ENCODE assay signal across 8 mouse cellular contexts in the genomic region with DNA sequence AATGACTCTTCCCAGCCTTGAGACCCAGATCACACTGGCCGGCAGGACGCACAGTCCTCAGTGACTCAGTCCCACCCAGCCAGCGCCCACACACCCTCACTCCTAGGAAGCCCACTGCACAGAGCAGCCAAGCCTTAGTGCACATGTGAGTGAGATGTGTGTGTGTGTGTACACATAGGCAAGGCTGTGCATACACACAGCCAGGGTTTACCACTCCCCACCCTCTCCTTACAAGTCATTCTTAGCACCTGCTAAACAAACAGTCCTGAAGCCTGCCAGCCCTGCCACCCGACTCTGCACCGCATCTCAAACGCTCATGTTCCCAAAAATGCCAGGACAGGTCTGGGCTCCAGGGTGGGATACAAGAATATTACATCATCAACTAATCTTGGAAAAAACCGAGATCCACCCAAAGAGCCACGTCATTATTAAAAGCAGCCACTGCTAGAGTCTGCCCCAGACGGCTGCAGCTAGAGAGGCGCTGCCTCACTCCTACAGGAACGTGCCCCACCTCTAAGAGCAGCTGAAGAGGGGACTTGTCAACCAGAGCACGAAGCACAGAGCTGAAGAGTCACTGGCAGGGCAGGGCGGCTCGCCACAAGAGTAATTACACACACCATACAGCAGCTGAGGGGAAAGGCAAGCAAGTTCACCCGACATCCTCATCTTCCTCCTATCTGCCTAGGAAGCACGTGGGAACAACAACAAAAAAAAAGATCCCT. TPM values are rescaled to one million over a fixed set of nuclear protein-coding genes. Genes with fewer than 3 reads are reported as not detected.
DNase-seq lines count a peak whose midpoint lies in the region; ATAC-seq lines count a peak whose summit lies in the region.

No protein-coding gene starts in this region.

- DNase-seq in heart, adult 9 months (ENCODE audit: low spot score in 2 of 2): no peak
- DNase-seq in embryo, embryonic 10.5 days (ENCODE audit: low spot score): peak; percentile 62
- DNase-seq in hindbrain, embryonic 10.5 days (ENCODE audit: low spot score): peak; percentile 49
- DNase-seq in lung, postnatal 36 days: peak; percentile 78
- DNase-seq in layer of hippocampus, adult 11-12 months (ENCODE audit: low spot score): no peak
- DNase-seq in adrenal gland, postnatal 36 days: no peak
- DNase-seq in cerebellum, adult 11-12 months: no peak

- H3K9me3 ChIP-seq in heart, embryonic 11.5 days (replicated peaks; ENCODE audit: control insufficient read depth, low read length): no peaks in the 10 kb centered on the region
- H3K9me3 ChIP-seq in hindbrain, embryonic 10.5 days: no peaks in the 10 kb centered on the region

- H3K36me3 ChIP-seq in heart, embryonic 11.5 days (ENCODE audit: control insufficient read depth, insufficient read depth, low read length): no peaks in the 10 kb centered on the region
- H3K36me3 ChIP-seq in hindbrain, embryonic 10.5 days: no peaks in the 10 kb centered on the region

- no peak overlapping the region for H3K4me3 ChIP-seq in heart, embryonic 11.5 days (ENCODE audit: low read depth, low read length)
- H3K4me3 ChIP-seq in hindbrain, embryonic 10.5 days: peak overlapping the region; percentile 32

- no peak overlapping the region for H3K27ac ChIP-seq in heart, embryonic 11.5 days (ENCODE audit: low read depth, low read length)
- peak overlapping the region; percentile 89 for H3K27ac ChIP-seq in hindbrain, embryonic 10.5 days

- no peak for ATAC-seq in heart, embryonic 11.5 days (replicated peaks; ENCODE audit: insufficient number of reproducible peaks, low FRiP score, low TSS enrichment)

- 27% methylated on average over 16 of the region's 16 CpGs for WGBS in heart, embryonic 11.5 days (ENCODE audit: insufficient replicate concordance)
- 21% methylated on average over 16 of the region's 16 CpGs for WGBS in hindbrain, embryonic 10.5 days

- peak overlapping the region; percentile 39 for H3K4me2 ChIP-seq in heart, embryonic 11.5 days

- no peaks in the 10 kb centered on the region for H3K27me3 ChIP-seq in heart, embryonic 11.5 days (ENCODE audit: control insufficient read depth, insufficient read depth, low read length)
- no peaks in the 10 kb centered on the region for H3K27me3 ChIP-seq in hindbrain, embryonic 10.5 days (ENCODE audit: insufficient read depth, poor library complexity, severe bottlenecking)

- peaks cover 75% of the 10 kb centered on the region for H3K4me1 ChIP-seq in heart, embryonic 11.5 days (ENCODE audit: control insufficient read depth, insufficient read depth, low read length)
- peaks cover 96% of the 10 kb centered on the region for H3K4me1 ChIP-seq in hindbrain, embryonic 10.5 days (replicated peaks)

- H3K9ac ChIP-seq in heart, embryonic 11.5 days (ENCODE audit: low read depth, low read length): peak overlapping the region; percentile 43

RNA-seq across cellular contexts. Expression of a gene that starts 12.7 kb away (rescaled TPM):
- polyA plus RNA-seq in heart, embryonic 11.5 days (2014; fragmentation: Nextera tagmentation; extraction: Ambion mirVana): 3.4 and 4.7 TPM in 2 replicates
- 13.6 and 16.9 TPM in 2 replicates for polyA plus RNA-seq in hindbrain, embryonic 10.5 days (2016; fragmentation: Nextera tagmentation; extraction: Ambion mirVana)
- total RNA-seq in adrenal gland, postnatal 36 days (2021): 10 to 100 TPM; 23.1 to 31.9 TPM

RNA-seq across cellular contexts. Expression of a gene that starts 28.0 kb away (rescaled TPM):
- 3.1 and 3.3 TPM in 2 replicates for polyA plus RNA-seq in heart, embryonic 11.5 days (2014; fragmentation: Nextera tagmentation; extraction: Ambion mirVana)
- 9.9 and 16.5 TPM in 2 replicates for polyA plus RNA-seq in hindbrain, embryonic 10.5 days (2016; fragmentation: Nextera tagmentation; extraction: Ambion mirVana)
- 10 to 100 TPM in 1 of 2 experiments, 1 to 10 TPM in 1; 9.2 to 11.4 TPM for total RNA-seq in adrenal gland, postnatal 36 days (2021)

Comparison
In these comparisons a context has a peak if more than half of its experiments do, and no peak if none do; other contexts are left out.
1. DNase-seq: peak in embryo, embryonic 10.5 days (single experiment), hindbrain, embryonic 10.5 days (single experiment) and lung, postnatal 36 days (single experiment); none in heart, adult 9 months (0 of 2), layer of hippocampus, adult 11-12 months (single experiment), adrenal gland, postnatal 36 days (0 of 2) and cerebellum, adult 11-12 months (single experiment).